12 mouse cellular contexts compared by ENCODE assay signal in genomic region chr9:112137820-112138219, GRCm38 (mm10).
"Had no signal": no experiment of that assay in that cellular context is flagged by ENCODE, and none has a peak within 500 bp of the region (broad histone marks: within the 10 kb centered on the region; RNA-seq: fewer than 3 reads in every experiment).

No protein-coding gene starts in this region.

- H3K9ac ChIP-seq: limb, embryonic 12.5 days; liver, embryonic 14.5 days; midbrain, embryonic 13.5 days had no signal

- H3K27me3 ChIP-seq: limb, embryonic 12.5 days; midbrain, embryonic 13.5 days had no signal

- H3K36me3 ChIP-seq: limb, embryonic 12.5 days had no signal

- H3K4me2 ChIP-seq: limb, embryonic 12.5 days; midbrain, embryonic 13.5 days had no signal

- H3K4me3 ChIP-seq: limb, embryonic 12.5 days; midbrain, embryonic 13.5 days had no signal

- DNase-seq: kidney, adult 8-10 months; kidney, postnatal 36 days; right cerebral cortex, postnatal 14 days; thymus, adult 18-20 months; thymus, postnatal 25 days had no signal

- ATAC-seq: hindbrain, embryonic 16.5 days; inflammation-experienced regulatory T-cells, adult 6 months; intestine, postnatal 0 days; midbrain, embryonic 13.5 days had no signal

- H3K27ac ChIP-seq: limb, embryonic 12.5 days; liver, embryonic 14.5 days; macrophage; midbrain, embryonic 13.5 days had no signal

- H3K9me3 ChIP-seq: limb, embryonic 12.5 days; midbrain, embryonic 13.5 days had no signal

- H3K4me1 ChIP-seq: limb, embryonic 12.5 days; midbrain, embryonic 13.5 days had no signal
